Mouse (Mus musculus) gastrocnemius, postnatal 36 days (tissue): ENCODE measurements at regions not wholly inside any gene's neighbourhood (a gene's known extent, or its start where the extent isn't known, plus 50 kb on each side); places are given as distances from the start of the nearest gene placed in this dataset.

Experiments
- DNase-seq, 2 experiments: peaks; one replicate each; pipeline ENCODE4 v3.0.0; 2022
- intact Hi-C: fragments of 180-260 bp; cut with DNase I; formaldehyde crosslinking; loops from one replicate; pipeline ENCODE4 v1.15.1; 2025

GRCm38 (mm10) chr8:116241146-116241986, 263.4 kb upstream of the Dynlrb2 start:
- DNase-seq: no peak
- intact Hi-C loops: no loop called here

- no peak for DNase-seq
- intact Hi-C loops: no loop called here
These were observed 266.1 kb upstream of the Dynlrb2 start for GRCm38 (mm10) chr8:116238670-116239069.

- intact Hi-C loops: no loop called here
- no peak for DNase-seq
These were observed 267.1 kb upstream of the Dynlrb2 start for GRCm38 (mm10) chr8:116237561-116238100.

GRCm38 (mm10) chr8:116229654-116230136, 275.1 kb upstream of the Dynlrb2 start:
- intact Hi-C loops: no loop called here
- no peak for DNase-seq

GRCm38 (mm10) chr8:116227003-116227402, 277.8 kb upstream of the Dynlrb2 start:
- intact Hi-C loops: no loop called here
- no peak for DNase-seq

GRCm38 (mm10) chr8:116223235-116223634, 281.5 kb upstream of the Dynlrb2 start:
- DNase-seq: no peak
- intact Hi-C loops: no loop called here

- intact Hi-C loops: no loop called here
- no peak for DNase-seq
These were observed 288.9 kb upstream of the Dynlrb2 start for GRCm38 (mm10) chr8:116215909-116216308.

GRCm38 (mm10) chr8:116215286-116215860, 289.4 kb upstream of the Dynlrb2 start:
- intact Hi-C loops: no loop called here
- no peak for DNase-seq

- no peak for DNase-seq
- intact Hi-C loops: no loop called here
These were observed 301.1 kb upstream of the Dynlrb2 start for GRCm38 (mm10) chr8:116203631-116204030.

GRCm38 (mm10) chr8:116200459-116200999, 304.2 kb upstream of the Dynlrb2 start:
- intact Hi-C loops: no loop called here
- no peak for DNase-seq

- DNase-seq: no peak
- intact Hi-C loops: no loop called here
These were observed 308.1 kb upstream of the Dynlrb2 start for GRCm38 (mm10) chr8:116196623-116197184.

- no peak for DNase-seq
- intact Hi-C loops: no loop called here
These were observed 312.7 kb upstream of the Dynlrb2 start for GRCm38 (mm10) chr8:116192096-116192495.

GRCm38 (mm10) chr8:116185206-116185605, 319.6 kb upstream of the Dynlrb2 start:
- peak in 1 of 2 experiments; percentile 21 for DNase-seq
- intact Hi-C loops: no loop called here

GRCm38 (mm10) chr8:116184241-116184640, 320.5 kb upstream of the Dynlrb2 start:
- no peak for DNase-seq
- intact Hi-C loops: no loop called here

- DNase-seq: no peak
- intact Hi-C loops: no loop called here
These were observed 326.8 kb upstream of the Dynlrb2 start for GRCm38 (mm10) chr8:116177946-116178345.

- DNase-seq: no peak
- intact Hi-C loops: no loop called here
These were observed 329.9 kb upstream of the Dynlrb2 start for GRCm38 (mm10) chr8:116174891-116175290.

GRCm38 (mm10) chr8:116173961-116174360, 330.8 kb upstream of the Dynlrb2 start:
- DNase-seq: no peak
- intact Hi-C loops: no loop called here

GRCm38 (mm10) chr8:116167874-116168273, 336.9 kb upstream of the Dynlrb2 start:
- intact Hi-C loops: no loop called here
- DNase-seq: no peak

GRCm38 (mm10) chr8:116164989-116165299, 339.8 kb upstream of the Dynlrb2 start:
- DNase-seq: no peak
- intact Hi-C loops: no loop called here

- DNase-seq: no peak
- intact Hi-C loops: no loop called here
These were observed 340.4 kb upstream of the Dynlrb2 start for GRCm38 (mm10) chr8:116164190-116164988.
